Mouse (Mus musculus) heart, embryonic 15.5 days (tissue): ENCODE data around the gene Rars. TPM values are rescaled to one million over a fixed set of nuclear protein-coding genes. Genes with fewer than 3 reads are reported as not detected.
A peak's percentile ranks its signal among the peaks of the same experiment; 100 is the strongest.

ENCODE experiments used
- ATAC-seq: fragments of 200-750 bp; cut with Nextera tagmentation; replicated peaks from 2 replicates; pipeline ENCODE4 v1.8.0; 2017; ENCODE audit warnings: low read depth, moderate TSS enrichment; ENCODE audit not compliant: insufficient number of reproducible peaks, insufficient read depth, low FRiP score
- H3K27ac ChIP-seq: fragments of 300-500 bp; sonication (generic); 2 replicates; pipeline ENCODE4 v1.5.1; 2015; ENCODE audit warnings: mild to moderate bottlenecking, inconsistent platforms
- H3K27me3 ChIP-seq: fragments of 300-500 bp; sonication (generic); 2 replicates; pipeline ENCODE4 v1.6.1; 2015; ENCODE audit warnings: inconsistent platforms
- H3K36me3 ChIP-seq: fragments of 300-500 bp; sonication (generic); 2 replicates; pipeline ENCODE4 v1.6.1; 2015; ENCODE audit warnings: mild to moderate bottlenecking, inconsistent platforms
- H3K4me1 ChIP-seq: fragments of 300-500 bp; sonication (generic); replicated peaks from 2 replicates; pipeline ENCODE4 v1.6.1; 2015; ENCODE audit warnings: inconsistent platforms
- H3K4me2 ChIP-seq: fragments of 300-500 bp; sonication (generic); 2 replicates; pipeline ENCODE4 v1.6.1; 2015; ENCODE audit warnings: inconsistent platforms, mild to moderate bottlenecking, moderate library complexity
- H3K4me3 ChIP-seq: fragments of 300-500 bp; sonication (generic); 2 replicates; pipeline ENCODE4 v1.5.1; 2015; ENCODE audit warnings: mild to moderate bottlenecking, inconsistent platforms
- H3K9ac ChIP-seq: fragments of 300-500 bp; sonication (generic); 2 replicates; pipeline ENCODE4 v1.6.1; 2015; ENCODE audit warnings: mild to moderate bottlenecking, inconsistent platforms
- H3K9me3 ChIP-seq: fragments of 300-500 bp; sonication (generic); replicated peaks from 2 replicates; pipeline ENCODE4 v1.6.1; 2016; ENCODE audit warnings: inconsistent platforms
- WGBS: fragments of 180-500 bp; shearing (Covaris S2); methylation state at CpG from one replicate; pipeline ENCODE4 v1.1.7; 2015; ENCODE audit warnings: mixed read lengths; 5-methylcytosine and 5-hydroxymethylcytosine counted together
- polyA plus RNA-seq: library from polyadenylated mRNA; unstranded; fragments of >200 nt; fragmentation: Nextera tagmentation; extraction: Ambion mirVana; gene quantifications from 2 replicates; pipeline ENCODE4 v1.2.1, GENCODE M21; 2015

Gene Rars
- polyA plus RNA-seq, 1 experiment from 2014 or later = 53.4 TPM

GRCm38 (mm10) chr11:35788443-35788842 is 45.9 kb downstream of the Rars start:
- no peak for ATAC-seq
- Histone ChIP-seq H3K4me2 (no peak overlapping the region), H3K36me3 (peaks cover 52% of the 10 kb centered on the region), H3K4me1 (no peaks in the 10 kb centered on the region), H3K9ac (no peak overlapping the region), H3K4me3 (no peak overlapping the region), H3K27me3 (no peaks in the 10 kb centered on the region), H3K27ac (no peak overlapping the region), H3K9me3 (no peaks in the 10 kb centered on the region)
- 75% methylated on average over 2 of the region's 2 CpGs for WGBS

- WGBS = 97% methylated on average over 4 of the region's 4 CpGs
- no peaks in the 10 kb centered on the region for H3K9me3 ChIP-seq
- no peak overlapping the region for H3K4me3 ChIP-seq
- no peak overlapping the region for H3K9ac ChIP-seq
- H3K27ac ChIP-seq = no peak overlapping the region
- no peaks in the 10 kb centered on the region for H3K4me1 ChIP-seq
- H3K27me3 ChIP-seq = no peaks in the 10 kb centered on the region
- peaks cover 65% of the 10 kb centered on the region for H3K36me3 ChIP-seq
- no peak for ATAC-seq
- no peak overlapping the region for H3K4me2 ChIP-seq
These were observed 49.8 kb downstream of the Rars start for GRCm38 (mm10) chr11:35784537-35784936.

- Histone ChIP-seq H3K27me3 (no peaks in the 10 kb centered on the region), H3K36me3 (peaks cover 66% of the 10 kb centered on the region), H3K4me2 (no peak overlapping the region), H3K9ac (no peak overlapping the region), H3K9me3 (no peaks in the 10 kb centered on the region), H3K27ac (no peak overlapping the region), H3K4me3 (no peak overlapping the region), H3K4me1 (no peaks in the 10 kb centered on the region)
- no peak for ATAC-seq
- WGBS = 91% methylated on average over 3 of the region's 3 CpGs
These were observed 50.3 kb downstream of the Rars start for GRCm38 (mm10) chr11:35784002-35784401.

GRCm38 (mm10) chr11:35783038-35783437 is 51.3 kb downstream of the Rars start:
- Histone ChIP-seq H3K27me3 (no peaks in the 10 kb centered on the region), H3K4me2 (no peak overlapping the region), H3K36me3 (peaks cover 72% of the 10 kb centered on the region), H3K4me3 (no peak overlapping the region), H3K9ac (no peak overlapping the region), H3K9me3 (no peaks in the 10 kb centered on the region), H3K4me1 (no peaks in the 10 kb centered on the region), H3K27ac (no peak overlapping the region)
- 83% methylated on average over 5 of the region's 5 CpGs for WGBS
- ATAC-seq = no peak

GRCm38 (mm10) chr11:35782444-35782843 is 51.9 kb downstream of the Rars start:
- H3K9me3 ChIP-seq = no peaks in the 10 kb centered on the region
- H3K4me1 ChIP-seq = no peaks in the 10 kb centered on the region
- no peak overlapping the region for H3K4me3 ChIP-seq
- peaks cover 78% of the 10 kb centered on the region for H3K36me3 ChIP-seq
- no peak overlapping the region for H3K9ac ChIP-seq
- WGBS = 93% methylated on average over 3 of the region's 3 CpGs
- no peak overlapping the region for H3K27ac ChIP-seq
- H3K4me2 ChIP-seq = no peak overlapping the region
- no peak for ATAC-seq
- no peaks in the 10 kb centered on the region for H3K27me3 ChIP-seq

- Histone ChIP-seq H3K9me3 (no peaks in the 10 kb centered on the region), H3K4me1 (no peaks in the 10 kb centered on the region), H3K4me2 (no peak overlapping the region), H3K27me3 (no peaks in the 10 kb centered on the region), H3K27ac (no peak overlapping the region), H3K9ac (no peak overlapping the region), H3K4me3 (no peak overlapping the region), H3K36me3 (peaks cover 81% of the 10 kb centered on the region)
- ATAC-seq = no peak
- WGBS = 91% methylated on average over 3 of the region's 3 CpGs
These were observed 54.0 kb downstream of the Rars start for GRCm38 (mm10) chr11:35780336-35780735.

GRCm38 (mm10) chr11:35776452-35776851 is 57.9 kb downstream of the Rars start:
- 82% methylated on average over 3 of the region's 3 CpGs for WGBS
- Histone ChIP-seq H3K36me3 (peaks cover 42% of the 10 kb centered on the region), H3K4me2 (no peak overlapping the region), H3K9ac (no peak overlapping the region), H3K4me3 (no peak overlapping the region), H3K4me1 (no peaks in the 10 kb centered on the region; the same call in 1 of the 2 replicates), H3K27ac (no peak overlapping the region), H3K9me3 (no peaks in the 10 kb centered on the region), H3K27me3 (no peaks in the 10 kb centered on the region)
- ATAC-seq = no peak

- peaks cover 41% of the 10 kb centered on the region for H3K36me3 ChIP-seq
- no peak overlapping the region for H3K4me3 ChIP-seq
- H3K9me3 ChIP-seq = no peaks in the 10 kb centered on the region
- H3K27me3 ChIP-seq = no peaks in the 10 kb centered on the region
- peaks cover 7% of the 10 kb centered on the region for H3K4me1 ChIP-seq
- H3K4me2 ChIP-seq = no peak overlapping the region
- no peak overlapping the region for H3K9ac ChIP-seq
- ATAC-seq = no peak
- no peak overlapping the region for H3K27ac ChIP-seq
- 94% methylated on average over 3 of the region's 3 CpGs for WGBS
These were observed 58.7 kb downstream of the Rars start for GRCm38 (mm10) chr11:35775606-35776005.

GRCm38 (mm10) chr11:35770741-35771504 is 63.4 kb downstream of the Rars start:
- H3K4me3 ChIP-seq = peak overlapping the region; percentile 70
- no peak overlapping the region for H3K27ac ChIP-seq
- 47% methylated on average over 9 of the region's 9 CpGs for WGBS
- peaks cover under 1% of the 10 kb centered on the region for H3K36me3 ChIP-seq
- no peaks in the 10 kb centered on the region for H3K27me3 ChIP-seq
- peak overlapping the region; percentile 71 for H3K4me2 ChIP-seq
- no peak for ATAC-seq
- no peaks in the 10 kb centered on the region for H3K9me3 ChIP-seq
- peak overlapping the region; percentile 86 for H3K9ac ChIP-seq
- H3K4me1 ChIP-seq = peaks cover 10% of the 10 kb centered on the region

- peak overlapping the region; percentile 70 for H3K4me3 ChIP-seq
- ATAC-seq = peak; percentile 91
- peaks cover 10% of the 10 kb centered on the region for H3K4me1 ChIP-seq
- WGBS = under 1% methylated on average over 40 of the region's 41 CpGs
- H3K9ac ChIP-seq = peak overlapping the region; percentile 86
- H3K27ac ChIP-seq = peak overlapping the region; percentile 91
- H3K36me3 ChIP-seq = no peaks in the 10 kb centered on the region; the same call in 1 of the 2 replicates
- no peaks in the 10 kb centered on the region for H3K9me3 ChIP-seq
- no peaks in the 10 kb centered on the region for H3K27me3 ChIP-seq
- H3K4me2 ChIP-seq = peak overlapping the region; percentile 71
These were observed 64.4 kb downstream of the Rars start for GRCm38 (mm10) chr11:35769746-35770437.

GRCm38 (mm10) chr11:35769188-35769745 is 65.0 kb downstream of the Rars start, which contains the start of gene Pank3:
TSS of gene Pank3 (plus strand) at chr11:35769484.
- peak; percentile 100 for ATAC-seq
- no peaks in the 10 kb centered on the region for H3K9me3 ChIP-seq
- peak within 1 kb of the TSS; percentile 71 for H3K4me2 ChIP-seq
- H3K27ac ChIP-seq = peak within 1 kb of the TSS; percentile 91
- H3K27me3 ChIP-seq = no peaks in the 10 kb centered on the region
- peak within 1 kb of the TSS; percentile 70 for H3K4me3 ChIP-seq
- H3K9ac ChIP-seq = peak within 1 kb of the TSS; percentile 86
- peaks cover 10% of the 10 kb centered on the region for H3K4me1 ChIP-seq
- 1% methylated on average over 46 of the region's 50 CpGs for WGBS
- no peaks in the 10 kb centered on the region; the same call in 1 of the 2 replicates for H3K36me3 ChIP-seq
